Mouse (Mus musculus) gastrocnemius, adult 18-20 months (tissue): ENCODE measurements around the gene Tex2. TPM values are rescaled to one million over a fixed set of nuclear protein-coding genes. Genes with fewer than 3 reads are reported as not detected.

Experiments used
- DNase-seq: peaks from one replicate; pipeline ENCODE4 v3.0.0; 2021; ENCODE audit warnings: low spot score
- total RNA-seq, 2 experiments: library from RNA; stranded (reverse); gene quantifications; 2 replicates each; pipeline ENCODE4 v1.2.3; 2021

Gene Tex2
- total RNA-seq, 2 experiments from 2014 or later, result 64.8 to 69.4 TPM

DNA sequence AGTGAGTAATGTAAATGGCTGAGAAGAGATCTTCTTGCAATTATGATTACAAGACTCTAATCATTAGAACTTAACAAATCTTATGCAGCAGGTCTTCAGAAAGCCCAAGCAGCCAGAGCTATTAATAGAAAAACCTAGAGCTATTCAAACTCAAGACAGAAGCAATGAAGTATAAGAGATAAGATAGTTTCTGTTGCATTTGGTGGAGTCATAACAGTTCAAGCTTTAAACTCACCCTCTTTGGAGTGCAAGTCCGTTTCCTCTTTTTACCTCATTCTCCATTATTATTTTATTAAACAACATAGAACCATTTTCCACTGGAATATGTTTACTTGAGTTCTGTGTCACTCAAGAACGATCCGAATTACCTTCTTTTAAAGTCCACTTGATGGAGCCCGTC lies 154.7 kb downstream of the Tex2 start:
- no peak for DNase-seq

Other genes with a start within 250 kb of the Tex2 start
- gene Prr29, start 248.0 kb downstream of the Tex2 start, total RNA-seq, result 1 to 10 TPM; 4.8 to 5.7 TPM
- gene Icam2, start 225.3 kb downstream of the Tex2 start, total RNA-seq, result 1 to 10 TPM; 3.3 to 7.8 TPM
- 1 to 10 TPM; 6.6 to 9.1 TPM for gene Ern1, start 125.6 kb downstream of the Tex2 start, total RNA-seq
- 10 to 100 TPM; 27.3 to 35.3 TPM for gene Pecam1, start 137.2 kb upstream of the Tex2 start, total RNA-seq
- under 1 TPM in 1 of 2 experiments, not detected in 1; 0.34 TPM for gene Milr1, start 137.8 kb upstream of the Tex2 start, total RNA-seq
- 1 to 10 TPM; 2.4 TPM for gene Polg2, start 166.1 kb upstream of the Tex2 start, total RNA-seq
- 100 to 1,000 TPM; 250 to 296 TPM for gene Ddx5, start 175.8 kb upstream of the Tex2 start, total RNA-seq
- 1 to 10 TPM; 2.7 to 4.7 TPM for gene Cep95, start 175.8 kb upstream of the Tex2 start, total RNA-seq